Mouse (Mus musculus) cortical plate, adult 2 months (tissue): ENCODE measurements around the gene Adgrg7.

Experiments used
- CTCF ChIP-seq: fragments of 200-500 bp; IDR thresholded peaks from 2 replicates; pipeline ENCODE4 v1.5.1; 2011; ENCODE audit warnings: mild to moderate bottlenecking, control low read depth, low read length; ENCODE audit not compliant: insufficient read depth; ENCODE audit errors: extremely low read depth
- POLR2A ChIP-seq: fragments of 200-500 bp; IDR thresholded peaks from 2 replicates; pipeline ENCODE4 v1.6.1; 2011; ENCODE audit warnings: mild to moderate bottlenecking, low read length, control low read depth; ENCODE audit not compliant: insufficient read depth; ENCODE audit errors: extremely low read depth

DNA sequence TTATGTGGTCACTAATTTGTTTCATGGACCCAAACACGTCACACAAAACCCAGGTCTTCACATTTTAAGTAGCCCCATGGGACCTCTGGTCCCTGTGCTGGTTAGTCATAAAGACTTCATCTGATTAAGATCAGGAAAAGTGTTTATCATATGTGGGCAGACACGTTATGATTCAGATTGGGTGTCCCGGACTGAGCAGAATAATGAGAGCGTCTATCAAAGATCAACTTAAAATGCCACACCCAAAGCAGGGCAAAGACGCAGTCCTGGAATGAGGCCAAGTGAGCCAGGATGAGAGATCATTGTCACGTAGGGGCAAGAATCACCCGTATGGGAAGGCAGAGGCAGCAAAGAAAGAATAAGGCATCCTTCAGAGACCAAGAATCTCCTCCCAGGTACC is 3.2 kb upstream of the Adgrg7 start:
- TF ChIP-seq POLR2A (no peak), CTCF (no peak)
